8 mouse cellular contexts compared by ENCODE assay signal in genomic region chr13:106937138-106937472, GRCm38 (mm10). TPM values are rescaled to one million over a fixed set of nuclear protein-coding genes. Genes with fewer than 3 reads are reported as not detected.
DNase-seq lines count a peak whose midpoint lies in the region; ATAC-seq and TF ChIP-seq lines count a peak whose summit lies in the region.

No protein-coding gene starts in this region.

- peaks cover 5% of the 10 kb centered on the region for H3K4me1 ChIP-seq in kidney, embryonic 16.5 days (ENCODE audit: insufficient read depth, low read length)
- H3K4me1 ChIP-seq in embryonic facial prominence, embryonic 10.5 days = peaks cover 9% of the 10 kb centered on the region
- H3K4me1 ChIP-seq in hindbrain, postnatal 0 days (ENCODE audit: insufficient read depth, low read length) = peaks cover 4% of the 10 kb centered on the region; the same call in 1 of the 2 replicates
- no peaks in the 10 kb centered on the region for H3K4me1 ChIP-seq in midbrain, postnatal 0 days (ENCODE audit: insufficient read depth, low read length)

- 0 out of 2 replicates have a peak, but pooled peaks cover 4% of the 10 kb centered on the region for H3K9me3 ChIP-seq in kidney, embryonic 16.5 days (ENCODE audit: low read length)
- H3K9me3 ChIP-seq in embryonic facial prominence, embryonic 10.5 days = no peaks in the 10 kb centered on the region
- no peaks in the 10 kb centered on the region for H3K9me3 ChIP-seq in hindbrain, postnatal 0 days (ENCODE audit: low read length)
- no peaks in the 10 kb centered on the region for H3K9me3 ChIP-seq in midbrain, postnatal 0 days (ENCODE audit: low read length)

- H3K36me3 ChIP-seq in kidney, embryonic 16.5 days (ENCODE audit: insufficient read depth, low read length) = no peaks in the 10 kb centered on the region
- H3K36me3 ChIP-seq in embryonic facial prominence, embryonic 10.5 days (replicated peaks) = no peaks in the 10 kb centered on the region
- no peaks in the 10 kb centered on the region for H3K36me3 ChIP-seq in hindbrain, postnatal 0 days (ENCODE audit: insufficient read depth, low read length)
- no peaks in the 10 kb centered on the region for H3K36me3 ChIP-seq in midbrain, postnatal 0 days (ENCODE audit: insufficient read depth, low read length)

- no peak for DNase-seq in kidney, postnatal 25 days
- DNase-seq in embryonic facial prominence, embryonic 10.5 days (ENCODE audit: low spot score) = no peak
- no peak for DNase-seq in hindbrain, postnatal 0 days (ENCODE audit: low spot score)
- no peak for DNase-seq in midbrain, postnatal 0 days (ENCODE audit: low spot score)
- DNase-seq in cerebellum, adult 11 months = no peak
- no peak for DNase-seq in right cerebral cortex, postnatal 14 days
- no peak for DNase-seq in layer of hippocampus, postnatal 36 days

- H3K9ac ChIP-seq in kidney, embryonic 16.5 days (replicated peaks; ENCODE audit: low read length) = peak overlapping the region; percentile 95; the same call in 1 of the 2 replicates
- H3K9ac ChIP-seq in hindbrain, postnatal 0 days (replicated peaks; ENCODE audit: low read length) = no peak overlapping the region
- H3K9ac ChIP-seq in midbrain, postnatal 0 days (replicated peaks; ENCODE audit: low read length, poor library complexity, severe bottlenecking) = peak overlapping the region; percentile 81; the same call in 1 of the 2 replicates

- ATAC-seq in kidney, embryonic 16.5 days (ENCODE audit: low FRiP score, low TSS enrichment) = no peak
- no peak for ATAC-seq in hindbrain, postnatal 0 days
- no peak for ATAC-seq in midbrain, postnatal 0 days (ENCODE audit: low FRiP score)

- no peak for TF ChIP-seq CTCF in hindbrain, postnatal 0 days (IDR thresholded peaks at IDR 0.05; ENCODE audit: low read depth)
- no peak for TF ChIP-seq CTCF in midbrain, postnatal 0 days (IDR thresholded peaks at IDR 0.05)

- H3K27me3 ChIP-seq in kidney, embryonic 16.5 days (ENCODE audit: insufficient read depth, low read length) = no peaks in the 10 kb centered on the region
- no peaks in the 10 kb centered on the region for H3K27me3 ChIP-seq in embryonic facial prominence, embryonic 10.5 days (replicated peaks; ENCODE audit: low read depth, poor library complexity, severe bottlenecking)
- no peaks in the 10 kb centered on the region for H3K27me3 ChIP-seq in hindbrain, postnatal 0 days (ENCODE audit: insufficient read depth, low read length)
- no peaks in the 10 kb centered on the region for H3K27me3 ChIP-seq in midbrain, postnatal 0 days (ENCODE audit: insufficient read depth, low read length)

- 26% methylated on average over 7 of the region's 7 CpGs for WGBS in kidney, embryonic 16.5 days
- WGBS in embryonic facial prominence, embryonic 10.5 days = 27% methylated on average over 7 of the region's 7 CpGs
- WGBS in hindbrain, postnatal 0 days = 20% methylated on average over 7 of the region's 7 CpGs
- WGBS in midbrain, postnatal 0 days = 21% methylated on average over 7 of the region's 7 CpGs

- peak overlapping the region; percentile 99 for H3K4me3 ChIP-seq in kidney, embryonic 16.5 days (ENCODE audit: low read length)
- H3K4me3 ChIP-seq in embryonic facial prominence, embryonic 10.5 days = peak overlapping the region; percentile 99
- H3K4me3 ChIP-seq in hindbrain, postnatal 0 days (ENCODE audit: low read length) = peak overlapping the region; percentile 99
- peak overlapping the region; percentile 98 for H3K4me3 ChIP-seq in midbrain, postnatal 0 days (ENCODE audit: low read depth, low read length)

- H3K4me2 ChIP-seq in kidney, embryonic 16.5 days (replicated peaks; ENCODE audit: low read depth, low read length) = peak overlapping the region; percentile 60
- H3K4me2 ChIP-seq in hindbrain, postnatal 0 days (ENCODE audit: low read depth, low read length) = peak overlapping the region; percentile 75
- peak overlapping the region; percentile 70 for H3K4me2 ChIP-seq in midbrain, postnatal 0 days (ENCODE audit: low read depth, low read length, poor library complexity, severe bottlenecking)

- H3K27ac ChIP-seq in kidney, embryonic 16.5 days (ENCODE audit: low read length) = no peak overlapping the region
- peak overlapping the region; percentile 94 for H3K27ac ChIP-seq in embryonic facial prominence, embryonic 10.5 days (replicated peaks)
- no peak overlapping the region for H3K27ac ChIP-seq in hindbrain, postnatal 0 days
- H3K27ac ChIP-seq in midbrain, postnatal 0 days (ENCODE audit: low read depth, low read length) = no peak overlapping the region

RNA-seq across cellular contexts. Expression of gene Ipo11, which starts 0.3 kb away (rescaled TPM):
- 78.2 and 79.0 TPM in 2 replicates for polyA plus RNA-seq in kidney, embryonic 16.5 days (2015; fragmentation: Nextera tagmentation; extraction: Ambion mirVana)
- 83.6 and 94.9 TPM in 2 replicates for polyA plus RNA-seq in embryonic facial prominence, embryonic 10.5 days (2016; fragmentation: Nextera tagmentation; extraction: Ambion mirVana)
- total RNA-seq in hindbrain, postnatal 0 days (2014; rRNA removed) = 46.7 and 58.0 TPM in 2 replicates
- 32.9 and 33.9 TPM in 2 replicates for polyA plus RNA-seq in hindbrain, postnatal 0 days (2015; fragmentation: Nextera tagmentation; extraction: Ambion mirVana)
- total RNA-seq in midbrain, postnatal 0 days (2014; rRNA removed) = 47.0 and 60.2 TPM in 2 replicates
- 30.2 and 33.6 TPM in 2 replicates for polyA plus RNA-seq in midbrain, postnatal 0 days (2015; fragmentation: Nextera tagmentation; extraction: Ambion mirVana)
- total RNA-seq in layer of hippocampus, postnatal 36 days (2021) = 10 to 100 TPM; 68.2 to 69.2 TPM

RNA-seq across cellular contexts. Expression of gene Dimt1, which starts 9.8 kb away (rescaled TPM):
- polyA plus RNA-seq in kidney, embryonic 16.5 days (2015; fragmentation: Nextera tagmentation; extraction: Ambion mirVana) = 39.9 and 40.1 TPM in 2 replicates
- 46.9 and 51.7 TPM in 2 replicates for polyA plus RNA-seq in embryonic facial prominence, embryonic 10.5 days (2016; fragmentation: Nextera tagmentation; extraction: Ambion mirVana)
- total RNA-seq in hindbrain, postnatal 0 days (2014; rRNA removed) = 10.6 and 14.4 TPM in 2 replicates
- 29.9 and 31.1 TPM in 2 replicates for polyA plus RNA-seq in hindbrain, postnatal 0 days (2015; fragmentation: Nextera tagmentation; extraction: Ambion mirVana)
- total RNA-seq in midbrain, postnatal 0 days (2014; rRNA removed) = 16.0 and 23.4 TPM in 2 replicates
- polyA plus RNA-seq in midbrain, postnatal 0 days (2015; fragmentation: Nextera tagmentation; extraction: Ambion mirVana) = 29.7 TPM in 2 replicates
- 10 to 100 TPM; 23.5 to 27.1 TPM for total RNA-seq in layer of hippocampus, postnatal 36 days (2021)
